Mouse (Mus musculus): Measurements from ENCODE around the gene Myl6. TPM values are rescaled to one million over a fixed set of nuclear protein-coding genes. Genes with fewer than 3 reads are reported as not detected.

Myl6 gene
- total and polyA plus RNA-seq, 2 experiments from 2014 or later: 791 to 830 TPM

DNA sequence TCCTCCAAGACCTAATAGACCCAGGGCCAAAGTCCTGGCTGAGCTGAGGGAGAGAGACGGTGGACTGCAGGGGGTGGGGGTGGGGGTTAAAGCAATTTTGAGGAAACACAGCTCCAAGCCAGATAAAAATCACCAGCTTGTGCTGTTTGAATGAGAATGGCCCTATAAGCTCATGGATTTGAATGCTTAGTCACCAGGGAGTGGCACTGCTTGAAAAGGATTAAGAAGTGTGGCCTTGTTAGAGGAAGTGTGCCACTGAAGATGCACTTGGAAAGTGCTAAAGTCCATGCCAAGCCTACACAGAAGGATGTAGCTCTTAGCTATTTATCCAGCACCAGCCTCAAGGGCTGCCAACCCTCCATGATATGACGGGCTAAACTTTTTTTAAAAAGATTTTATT is 41.3 kb upstream of the Myl6 start:
- no peak for ATAC-seq (ENCODE audit: insufficient read depth, low read depth)
- H3K9me3 ChIP-seq (replicated peaks; ENCODE audit: control insufficient read depth, low read length): no peaks in the 10 kb centered on the region
- 87% methylated on average over 2 of the region's 2 CpGs for WGBS

GRCm38 (mm10) chr10:128526366-128527356 is 32.7 kb upstream of the Myl6 start:
- Histone ChIP-seq H3K9ac (replicated peaks; ENCODE audit: low read depth, low read length) (peak overlapping the region; percentile 41), H3K4me1 (ENCODE audit: control insufficient read depth, insufficient read depth) (no peaks in the 10 kb centered on the region), H3K27me3 (ENCODE audit: control insufficient read depth, insufficient read depth, low read length) (no peaks in the 10 kb centered on the region), H3K4me3 (ENCODE audit: low read depth, low read length) (peak overlapping the region; percentile 93), H3K4me2 (ENCODE audit: low read depth, low read length) (peak overlapping the region; percentile 98), H3K27ac (ENCODE audit: low read depth) (peak overlapping the region; percentile 50), H3K9me3 (replicated peaks; ENCODE audit: control insufficient read depth, low read length) (no peaks in the 10 kb centered on the region), H3K36me3 (replicated peaks; ENCODE audit: control insufficient read depth, insufficient read depth, low read length) (peaks cover 1% of the 10 kb centered on the region)
- WGBS: 26% methylated on average over 28 of the region's 28 CpGs
- TF ChIP-seq CTCF (IDR thresholded peaks at IDR 0.05; ENCODE audit: low read depth) (no peak), EP300 (IDR thresholded peaks at IDR 0.05; ENCODE audit: low read depth) (no peak)
- DNase-seq (ENCODE audit: low spot score) (no peak), ATAC-seq (ENCODE audit: insufficient read depth, low read depth) (no peak)

More for the DNA sequence above, 41.3 kb upstream of the Myl6 start:
- DNase-seq (ENCODE audit: low spot score): no peak
- H3K27ac ChIP-seq (ENCODE audit: low read depth): no peak overlapping the region
- no peak overlapping the region for H3K4me3 ChIP-seq (ENCODE audit: low read depth, low read length)
- H3K36me3 ChIP-seq (replicated peaks; ENCODE audit: control insufficient read depth, insufficient read depth, low read length): no peaks in the 10 kb centered on the region
- H3K27me3 ChIP-seq (ENCODE audit: control insufficient read depth, insufficient read depth, low read length): no peaks in the 10 kb centered on the region
- no peak overlapping the region for H3K4me2 ChIP-seq (ENCODE audit: low read depth, low read length)
- TF ChIP-seq CTCF (IDR thresholded peaks at IDR 0.05; ENCODE audit: low read depth) (no peak), EP300 (IDR thresholded peaks at IDR 0.05; ENCODE audit: low read depth) (no peak)
- H3K9ac ChIP-seq (replicated peaks; ENCODE audit: low read depth, low read length): no peak overlapping the region
- H3K4me1 ChIP-seq (ENCODE audit: control insufficient read depth, insufficient read depth): no peaks in the 10 kb centered on the region

- ATAC-seq (ENCODE audit: insufficient read depth, low read depth) (peak; percentile 97), DNase-seq (ENCODE audit: low spot score) (peak; percentile 100)
- Histone ChIP-seq H3K4me2 (ENCODE audit: low read depth, low read length) (peak within 1 kb of the TSS; percentile 98), H3K27ac (ENCODE audit: low read depth) (peak within 1 kb of the TSS; percentile 87), H3K4me3 (ENCODE audit: low read depth, low read length) (peak within 1 kb of the TSS; percentile 93), H3K36me3 (replicated peaks; ENCODE audit: control insufficient read depth, insufficient read depth, low read length) (peaks cover 10% of the 10 kb centered on the region), H3K4me1 (ENCODE audit: control insufficient read depth, insufficient read depth) (no peaks in the 10 kb centered on the region), H3K9me3 (replicated peaks; ENCODE audit: control insufficient read depth, low read length) (no peaks in the 10 kb centered on the region), H3K27me3 (ENCODE audit: control insufficient read depth, insufficient read depth, low read length) (no peaks in the 10 kb centered on the region), H3K9ac (replicated peaks; ENCODE audit: low read depth, low read length) (peak within 1 kb of the TSS; percentile 77)
- under 1% methylated on average over 35 of the region's 37 CpGs for WGBS
- TF ChIP-seq EP300 (IDR thresholded peaks at IDR 0.05; ENCODE audit: low read depth) (0 out of 2 replicates have a peak, but pooled peaks have one; percentile 24), CTCF (IDR thresholded peaks at IDR 0.05; ENCODE audit: low read depth) (peak; percentile 35; the same call in 1 of the 2 replicates)
Observed at GRCm38 (mm10) chr10:128525671-128526308, 31.8 kb upstream of the Myl6 start, which contains the start of gene Esyt1. Esyt1 (minus strand) TSS chr10:128525871.

DNA sequence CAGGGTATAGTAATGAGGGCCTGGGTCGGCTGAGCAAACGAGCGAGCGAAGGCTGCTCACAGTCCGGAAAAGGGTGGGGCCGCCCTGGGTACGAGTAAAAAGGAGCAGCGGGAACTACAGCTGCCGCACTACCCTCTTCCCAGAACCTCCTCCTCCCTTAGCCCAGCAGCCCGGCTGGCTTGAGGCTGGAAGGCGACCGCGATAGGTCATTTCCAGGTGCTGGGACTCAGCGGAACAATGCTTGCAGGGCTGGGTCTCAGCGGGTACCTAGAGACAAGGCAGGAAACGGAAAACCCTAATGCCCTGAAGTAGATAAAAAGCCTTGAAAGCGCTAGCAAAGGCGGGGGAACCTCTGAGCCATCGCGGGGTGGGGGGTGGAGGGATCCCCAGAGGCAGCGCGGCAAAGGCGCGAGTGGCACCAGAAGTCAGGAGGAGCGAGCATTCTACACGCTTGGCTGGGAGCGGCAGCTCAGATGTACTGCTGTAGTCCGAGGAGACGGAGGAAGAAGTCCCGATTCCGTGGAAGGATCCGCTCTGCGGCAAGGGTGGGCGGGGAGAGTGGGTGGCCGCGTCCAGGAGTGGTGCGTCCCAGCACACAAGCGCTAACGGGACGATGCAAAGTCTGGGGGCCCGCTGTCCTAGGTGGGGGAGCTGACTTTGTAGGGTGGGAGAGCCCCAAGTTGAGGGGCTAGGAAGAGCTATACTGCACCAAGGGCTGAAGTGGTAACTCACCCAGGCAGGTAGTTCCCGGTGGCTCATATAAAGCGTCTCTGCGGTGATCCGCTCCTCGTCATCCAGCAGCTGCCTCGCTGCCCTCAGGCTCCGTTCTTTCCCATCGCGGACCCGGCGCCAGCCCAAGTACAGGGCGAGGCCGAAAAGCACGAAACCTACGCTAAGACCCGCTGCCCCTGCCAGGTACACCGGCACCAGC is 31.1 kb upstream of the Myl6 start:
- H3K9ac ChIP-seq (replicated peaks; ENCODE audit: low read depth, low read length): peak overlapping the region; percentile 77
- ATAC-seq (ENCODE audit: insufficient read depth, low read depth) (peak; percentile 30), DNase-seq (ENCODE audit: low spot score) (peak; percentile 43)
- no peaks in the 10 kb centered on the region for H3K27me3 ChIP-seq (ENCODE audit: control insufficient read depth, insufficient read depth, low read length)
- H3K4me3 ChIP-seq (ENCODE audit: low read depth, low read length): peak overlapping the region; percentile 93
- 1% methylated on average over 58 of the region's 58 CpGs for whole genome bisulfite sequencing
- H3K36me3 ChIP-seq (replicated peaks; ENCODE audit: control insufficient read depth, insufficient read depth, low read length): peaks cover 18% of the 10 kb centered on the region
- no peaks in the 10 kb centered on the region for H3K9me3 ChIP-seq (replicated peaks; ENCODE audit: control insufficient read depth, low read length)
- TF ChIP-seq EP300 (IDR thresholded peaks at IDR 0.05; ENCODE audit: low read depth) (no peak), CTCF (IDR thresholded peaks at IDR 0.05; ENCODE audit: low read depth) (no peak)
- peak overlapping the region; percentile 87 for H3K27ac ChIP-seq (ENCODE audit: low read depth)
- peak overlapping the region; percentile 98 for H3K4me2 ChIP-seq (ENCODE audit: low read depth, low read length)
- no peaks in the 10 kb centered on the region for H3K4me1 ChIP-seq (ENCODE audit: control insufficient read depth, insufficient read depth)

Measured in heart, postnatal 0 days (tissue).